In the genomic region with DNA sequence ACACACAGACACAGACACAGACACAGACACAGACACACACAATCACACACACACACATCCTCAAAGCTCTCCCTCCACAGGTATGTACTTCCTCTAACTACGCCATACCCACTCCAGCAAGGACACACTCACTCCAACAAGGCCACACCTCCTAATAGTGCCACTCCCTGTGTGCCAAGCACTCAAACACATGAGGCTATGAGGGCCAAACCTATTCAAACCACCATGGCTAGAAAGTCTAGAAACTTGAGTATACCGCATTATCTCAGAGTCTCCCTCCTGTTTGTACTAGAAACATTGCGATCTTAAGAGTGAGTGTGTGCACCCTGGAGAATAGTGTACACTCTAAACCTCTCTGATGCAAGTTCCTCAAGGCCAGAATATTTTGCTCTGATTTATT, we compare ENCODE assay signal across 16 mouse cellular contexts.
"Had no signal": no experiment of that assay in that cellular context is flagged by ENCODE, and none has a peak within 500 bp of the region (broad histone marks: within the 10 kb centered on the region; RNA-seq: fewer than 3 reads in every experiment).

No protein-coding gene starts in this region.

- H3K9me3 ChIP-seq: limb, embryonic 12.5 days; liver, embryonic 13.5 days; neural tube, embryonic 15.5 days had no signal

- H3K4me2 ChIP-seq: limb, embryonic 12.5 days; liver, embryonic 13.5 days; neural tube, embryonic 15.5 days had no signal

- H3K36me3 ChIP-seq: limb, embryonic 12.5 days; liver, embryonic 13.5 days; neural tube, embryonic 15.5 days had no signal

- H3K9ac ChIP-seq: limb, embryonic 12.5 days; liver, embryonic 13.5 days; neural tube, embryonic 15.5 days had no signal

- H3K27ac ChIP-seq: kidney, postnatal 0 days; limb, embryonic 12.5 days; liver, embryonic 13.5 days; neural tube, embryonic 15.5 days had no signal

- DNase-seq: kidney, adult 8-10 months; kidney, postnatal 36 days; layer of hippocampus, adult 9-11 months; layer of hippocampus, postnatal 36 days; liver; liver, embryonic 13.5 days; right cerebral cortex, adult 18-20 months; right cerebral cortex, postnatal 25 days; thymus, postnatal 36 days had no signal

- ATAC-seq: hindbrain, embryonic 16.5 days; inflammation-experienced regulatory T-cells, adult 6 months; intestine, postnatal 0 days had no signal

- H3K4me1 ChIP-seq: limb, embryonic 12.5 days; liver, embryonic 13.5 days; neural tube, embryonic 15.5 days had no signal

- H3K4me3 ChIP-seq: limb, embryonic 12.5 days; liver, embryonic 13.5 days; myocyte; neural tube, embryonic 15.5 days had no signal

- H3K27me3 ChIP-seq: limb, embryonic 12.5 days; neural tube, embryonic 15.5 days had no signal
